Mouse (Mus musculus) thymus, postnatal 0 days (tissue): ENCODE measurements around the gene Dnmt3l. TPM values are rescaled to one million over a fixed set of nuclear protein-coding genes. Genes with fewer than 3 reads are reported as not detected.
"Not testable (repeated sequence)": the region's sequence is repeated elsewhere in the genome, so short reads cannot be mapped to it uniquely, and the experiment has no call there.

Source experiments
- DNase-seq: peaks from one replicate; pipeline ENCODE4 v3.0.0-alpha.2; 2015; ENCODE audit warnings: low spot score
- polyA plus RNA-seq: library from polyadenylated mRNA; unstranded; fragments of >200 nt; fragmentation: Nextera tagmentation; extraction: Ambion mirVana; gene quantifications from 2 replicates; pipeline ENCODE4 v1.2.1, GENCODE M21; 2015

Dnmt3l gene
- polyA plus RNA-seq, result 0.69 and 1.1 TPM in 2 replicates

DNA sequence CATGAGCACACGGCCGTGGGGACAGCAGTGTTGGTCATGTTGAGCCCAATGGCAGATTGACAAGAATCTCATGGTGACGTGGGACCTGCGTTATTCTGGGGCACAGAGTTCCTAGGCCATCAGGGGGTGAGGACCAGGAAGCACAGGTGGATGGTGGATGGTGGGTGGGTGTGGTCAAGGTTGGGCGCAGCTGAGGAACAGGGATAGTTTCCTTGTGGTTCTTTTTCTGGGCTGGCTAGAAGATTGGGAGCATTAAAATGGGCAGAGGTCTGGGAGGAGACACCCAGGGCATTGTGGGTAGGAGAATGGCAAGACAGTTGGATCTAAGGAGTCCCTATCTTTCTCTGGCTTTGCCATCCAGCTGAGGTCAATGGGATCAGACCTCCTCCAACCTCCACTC is at the start of gene Dnmt3l:
TSS of gene Dnmt3l (plus strand) at position 301 of the 400 bp plus-strand sequence.
- no peak for DNase-seq

DNA sequence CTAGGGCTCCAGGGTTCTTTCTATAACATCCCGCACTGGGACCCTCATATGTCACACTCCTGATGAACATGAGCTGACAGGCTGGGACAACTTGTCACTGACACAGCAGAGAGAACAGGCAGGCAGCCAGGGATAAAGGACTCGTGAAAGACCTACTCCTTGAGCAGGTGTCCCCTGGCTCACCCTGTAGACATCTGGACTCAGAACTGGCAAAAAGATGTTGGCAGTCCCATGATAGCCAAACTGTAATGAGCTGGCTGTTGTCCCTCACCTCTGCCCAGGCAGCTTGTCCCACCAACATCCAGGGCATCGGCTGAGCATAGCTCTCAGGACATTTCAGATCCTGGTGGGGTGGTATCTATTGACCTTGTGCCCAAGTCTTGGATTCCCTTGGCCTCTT is 46.1 kb upstream of the Dnmt3l start:
- no peak for DNase-seq

DNA sequence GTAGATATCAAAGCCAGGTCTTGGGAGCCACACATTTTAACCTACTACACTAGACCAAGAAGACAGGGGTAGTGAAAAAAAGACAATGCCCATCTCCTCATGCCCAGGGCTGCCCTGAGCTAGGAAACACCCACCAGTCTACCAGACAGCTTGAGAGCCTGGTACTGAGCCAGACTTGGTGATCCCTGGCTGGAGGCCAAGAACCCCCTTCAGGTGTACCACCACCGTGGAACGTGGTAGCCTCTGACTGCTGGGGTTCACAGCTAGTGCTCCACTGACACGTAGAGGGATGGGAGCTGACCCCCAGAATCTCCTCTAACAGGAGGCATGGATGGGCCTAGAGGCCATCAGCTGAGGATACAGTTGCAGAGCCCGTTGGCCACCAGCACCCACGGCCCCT is 41.5 kb upstream of the Dnmt3l start:
- DNase-seq, result no peak

DNA sequence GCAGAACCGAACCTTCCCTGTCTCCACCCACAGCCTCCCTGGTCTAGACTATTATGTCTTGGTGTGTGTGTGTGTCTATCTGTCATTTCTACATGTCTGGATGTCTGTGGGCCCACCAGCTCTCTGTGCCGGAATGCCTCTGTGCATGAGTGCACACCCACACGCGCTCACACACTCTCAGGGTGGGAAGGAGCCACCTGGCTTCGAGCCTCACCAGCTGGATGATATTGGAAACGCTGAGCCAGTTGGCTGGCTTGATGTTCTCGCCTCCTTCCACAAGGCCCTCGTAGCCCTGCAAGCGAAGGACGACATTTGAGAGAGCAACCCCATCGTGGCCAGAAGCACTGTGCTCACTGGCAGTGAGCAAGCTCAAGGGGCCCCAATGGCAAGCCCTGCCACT is 40.0 kb upstream of the Dnmt3l start:
- no peak for DNase-seq

DNA sequence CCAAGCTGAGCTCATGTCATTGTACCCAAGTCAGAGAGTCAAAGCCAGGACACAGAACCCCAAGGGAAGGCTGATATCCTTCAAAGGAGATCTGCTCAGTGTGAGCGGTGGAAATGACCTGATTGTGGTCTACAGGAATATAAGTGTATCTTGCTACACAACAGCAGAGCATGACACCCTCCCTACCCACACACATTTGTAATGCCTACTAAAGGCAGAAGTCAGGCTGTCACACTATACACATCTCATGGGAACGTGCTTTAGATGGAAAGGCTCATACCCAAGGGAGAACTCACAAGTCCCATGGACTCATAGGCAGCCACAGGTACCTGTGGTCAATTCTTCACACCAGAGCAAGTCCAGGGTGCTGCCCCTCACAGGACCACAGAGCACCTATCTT is 39.4 kb upstream of the Dnmt3l start:
- no peak for DNase-seq

DNA sequence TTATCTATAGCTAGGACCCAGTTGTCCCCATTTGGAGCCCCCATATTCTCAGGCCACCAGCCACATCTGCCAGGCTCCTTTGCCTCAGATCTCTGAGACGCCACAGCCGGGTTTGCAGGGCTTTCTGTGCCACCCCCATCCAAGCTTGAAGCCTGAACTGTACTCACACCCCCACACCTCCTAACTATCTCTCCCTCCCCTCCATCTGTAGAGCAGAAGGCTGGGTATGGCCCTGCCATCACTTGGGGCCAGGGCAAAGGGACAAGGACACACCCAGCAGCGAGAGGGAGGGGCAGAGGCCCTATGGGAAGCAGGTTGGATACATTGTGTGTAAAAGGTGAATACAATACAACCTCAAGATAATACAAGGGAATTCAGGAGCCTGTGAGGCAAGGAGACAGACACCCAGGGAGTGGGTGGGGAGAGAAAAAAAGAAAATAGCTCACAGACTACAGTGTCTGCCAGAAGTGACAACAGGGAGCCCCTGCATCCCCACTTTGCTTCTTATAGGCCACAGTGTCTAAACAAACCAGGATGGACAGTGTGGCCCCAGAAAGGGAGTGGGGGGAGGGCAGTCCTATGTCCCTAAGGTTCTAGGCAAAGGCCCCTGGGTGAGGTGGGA is 37.2 kb upstream of the Dnmt3l start:
- no peak for DNase-seq

DNA sequence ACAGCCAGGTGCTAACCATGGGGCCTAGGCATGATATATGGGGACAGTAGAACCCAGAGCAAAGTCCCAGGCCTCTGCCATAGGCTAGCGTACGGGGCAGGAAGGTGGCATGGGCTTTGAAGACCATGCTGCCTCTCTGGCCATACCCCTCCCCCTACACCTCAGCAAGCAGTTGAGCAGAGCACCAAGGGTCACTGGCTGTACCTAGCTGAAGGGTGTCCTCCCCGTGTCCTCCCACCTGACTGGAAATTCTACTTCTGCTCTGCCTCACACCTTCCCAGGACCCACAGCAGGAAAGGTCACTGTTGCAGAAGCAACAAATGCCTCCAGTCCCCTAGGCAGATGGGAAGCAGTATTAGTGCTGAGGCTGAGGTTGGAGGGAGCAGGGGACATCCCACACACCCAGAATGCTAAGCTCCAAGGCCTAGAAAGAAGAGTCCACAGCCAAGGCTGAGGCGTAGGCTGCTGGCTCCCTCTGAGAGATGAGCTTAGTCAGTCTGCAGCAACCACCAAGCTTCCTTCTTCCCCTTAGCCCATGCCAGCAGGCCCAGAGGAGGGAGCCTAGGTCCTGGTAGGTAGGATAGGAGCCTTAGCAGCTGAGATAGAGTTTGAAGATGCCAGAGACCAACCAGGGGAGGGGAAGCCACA is 35.8 kb upstream of the Dnmt3l start:
- DNase-seq, result no peak

DNA sequence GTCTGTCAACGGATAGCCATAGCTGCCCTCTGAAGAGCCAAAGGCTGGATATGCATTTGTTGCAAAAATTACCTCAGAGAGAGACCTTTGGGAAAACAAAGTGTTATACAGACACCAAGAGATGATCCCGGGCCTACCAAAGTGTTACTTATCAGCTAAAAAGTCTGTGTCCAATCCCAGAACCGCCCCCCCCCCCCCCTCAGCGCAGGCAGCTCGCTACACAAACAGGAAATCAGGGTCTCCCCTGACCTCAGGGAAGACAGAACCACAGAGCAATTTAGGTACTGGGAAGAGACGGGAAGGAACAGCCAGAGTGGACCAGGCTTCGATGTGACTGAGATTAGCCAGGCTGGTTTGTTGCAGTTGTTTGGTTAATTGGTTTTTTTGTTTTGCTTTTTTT is 34.5 kb upstream of the Dnmt3l start:
- no peak for DNase-seq

DNA sequence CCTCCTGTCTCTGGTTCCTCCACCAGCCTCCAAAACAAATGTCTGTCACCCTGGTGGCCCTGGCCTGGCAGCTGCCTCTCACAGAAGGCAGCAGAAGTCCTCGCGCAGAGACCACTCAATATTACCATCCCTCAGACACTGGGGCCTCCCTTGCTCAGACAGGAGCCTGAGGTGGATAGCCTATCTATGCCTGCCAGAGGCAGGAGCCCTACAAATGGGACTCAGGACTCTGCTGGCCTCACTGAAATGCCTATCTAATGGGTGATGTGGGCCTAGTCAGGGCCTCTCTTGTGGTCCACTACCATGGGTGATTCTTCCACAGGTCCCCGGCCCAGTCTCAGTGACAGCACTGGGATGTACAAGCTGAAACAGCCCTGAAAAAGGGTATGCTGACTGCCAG is 33.6 kb upstream of the Dnmt3l start:
- DNase-seq, result no peak

DNA sequence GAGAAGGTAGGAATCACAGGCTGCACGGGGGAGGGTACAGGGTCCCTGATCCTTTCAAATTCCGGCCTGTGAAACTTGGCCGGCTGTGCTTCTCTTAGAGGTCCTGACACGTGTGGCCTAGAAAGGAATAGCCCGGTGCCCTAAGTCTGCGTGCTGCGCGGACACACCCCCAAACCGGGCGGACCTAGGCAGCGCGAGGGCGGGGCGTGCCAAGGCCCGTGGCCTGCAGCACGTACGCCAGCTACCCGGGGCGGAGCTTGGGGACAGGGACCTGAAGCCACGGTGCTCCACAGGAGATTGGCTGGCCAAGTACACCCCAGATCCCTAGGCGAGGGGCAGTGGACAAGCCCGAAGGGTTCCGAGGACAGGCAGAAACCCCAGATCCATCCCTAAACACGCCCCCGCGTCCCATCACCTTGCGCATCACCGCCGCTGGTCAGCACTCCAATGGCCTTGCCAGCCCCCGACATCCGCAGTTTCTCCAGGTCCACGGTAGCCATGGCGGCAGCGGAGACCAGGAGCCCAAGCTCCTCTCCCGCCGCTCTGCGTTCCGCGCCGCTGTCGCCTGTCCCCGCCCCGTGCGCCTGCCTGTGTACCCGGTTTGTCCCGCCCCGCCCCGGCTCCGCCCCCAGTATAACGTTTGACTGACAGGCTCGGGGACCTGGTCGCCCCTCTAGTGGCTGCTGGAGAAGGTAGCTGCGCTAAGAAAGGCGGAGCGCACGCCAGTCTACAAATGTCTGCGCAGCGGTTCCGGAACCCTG is 32.4 kb upstream of the Dnmt3l start:
- DNase-seq, result peak; percentile 94

DNA sequence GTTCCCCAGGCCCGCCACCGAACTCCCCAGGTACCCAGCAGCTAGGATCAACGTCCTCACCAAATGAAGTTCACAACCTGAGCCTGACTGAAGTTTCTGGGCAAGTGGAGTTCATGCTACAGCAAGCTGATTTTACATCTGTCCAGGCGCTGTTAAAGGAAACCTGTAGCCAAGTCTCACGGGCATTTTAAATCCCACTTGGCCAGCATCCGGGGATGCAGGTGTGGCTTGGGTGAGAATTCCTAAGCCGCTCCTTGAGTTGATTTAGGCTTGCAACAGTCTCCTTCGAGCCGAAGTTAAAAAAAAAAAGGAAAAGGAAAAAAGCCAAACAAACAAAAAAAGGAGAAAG is 31.8 kb upstream of the Dnmt3l start, which contains the start of gene Pfkl:
TSS of gene Pfkl (minus strand) at position 139 of the 349 bp plus-strand sequence.
- DNase-seq, result no peak

DNA sequence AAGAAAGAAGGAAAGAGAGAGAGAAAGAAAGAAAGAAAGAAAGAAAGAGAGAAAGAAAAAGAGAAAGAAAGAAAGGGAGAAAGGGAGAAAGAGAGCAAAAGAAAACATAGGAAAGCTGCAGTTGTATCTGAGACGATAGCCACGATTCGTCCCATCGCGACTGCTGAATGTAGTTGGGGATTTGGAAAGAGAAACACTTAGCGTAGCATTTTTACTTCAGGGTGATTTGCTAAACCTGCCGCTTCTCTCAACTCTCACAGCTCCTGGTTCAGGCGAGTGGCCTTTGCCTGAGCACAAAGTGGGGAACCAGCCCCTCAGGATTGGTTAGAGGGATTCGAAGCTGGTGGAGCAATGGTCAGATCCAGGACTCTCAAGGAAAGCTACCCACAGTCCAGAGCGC is 31.4 kb upstream of the Dnmt3l start:
- DNase-seq, result no peak

DNA sequence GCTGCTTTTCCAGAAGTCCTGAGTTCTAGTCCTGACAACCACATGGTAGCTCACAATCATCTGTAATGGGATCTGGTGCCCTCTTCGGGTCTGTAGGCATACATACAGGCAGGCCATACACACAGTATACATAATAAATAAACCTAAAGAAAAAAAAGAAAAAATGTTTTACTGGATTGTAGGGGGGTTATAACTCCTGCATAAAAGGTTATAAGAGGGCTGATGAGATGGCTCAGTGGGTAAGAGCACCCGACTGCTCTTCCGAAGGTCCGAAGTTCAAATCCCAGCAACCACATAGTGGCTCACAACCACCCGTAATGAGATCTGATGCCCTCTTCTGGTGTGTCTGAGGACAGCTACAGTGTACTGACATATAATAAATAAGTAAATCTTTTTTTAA is 30.6 kb upstream of the Dnmt3l start:
- not testable (repeated sequence) for DNase-seq

DNA sequence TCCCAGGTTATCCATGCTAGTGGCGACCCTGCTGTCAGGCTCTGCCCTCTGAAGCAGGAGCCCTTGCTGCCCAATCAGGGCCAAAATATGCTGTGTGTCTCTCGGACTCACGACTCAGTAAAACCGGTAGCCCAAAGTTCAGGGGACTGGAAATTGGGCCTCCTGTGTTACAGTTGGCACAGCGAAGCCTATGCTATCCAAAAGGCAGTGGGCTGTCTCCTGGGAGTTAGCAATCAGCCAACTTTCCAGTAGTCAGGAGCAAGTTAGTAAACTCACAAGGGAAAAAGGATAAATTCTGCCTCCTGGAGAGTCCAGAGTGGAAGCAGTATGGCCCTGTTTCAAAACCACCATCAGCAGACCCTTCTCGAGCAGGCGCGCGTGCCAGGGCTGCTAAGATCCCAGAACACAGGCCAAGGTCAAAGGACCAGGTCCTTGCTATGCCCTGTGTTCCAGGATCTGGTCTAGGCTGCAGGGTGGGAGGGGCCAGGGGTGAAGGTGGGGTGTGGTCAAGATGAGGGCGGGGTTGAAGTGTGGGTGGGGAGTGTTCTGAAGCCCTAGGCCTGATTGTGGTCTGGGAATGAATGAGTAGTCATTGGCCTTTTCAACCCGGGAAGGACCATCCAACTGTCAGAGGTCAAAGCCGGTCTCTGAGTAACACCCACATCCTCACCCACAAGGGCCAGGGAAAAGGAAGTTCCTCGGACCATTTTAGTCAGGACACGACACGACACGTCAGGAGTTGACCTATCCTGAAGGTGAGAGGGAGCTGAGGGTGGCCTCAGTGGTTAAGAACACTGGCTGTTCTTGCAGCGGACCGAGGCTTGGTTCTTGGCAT is 28.9 kb upstream of the Dnmt3l start:
- no peak for DNase-seq

DNA sequence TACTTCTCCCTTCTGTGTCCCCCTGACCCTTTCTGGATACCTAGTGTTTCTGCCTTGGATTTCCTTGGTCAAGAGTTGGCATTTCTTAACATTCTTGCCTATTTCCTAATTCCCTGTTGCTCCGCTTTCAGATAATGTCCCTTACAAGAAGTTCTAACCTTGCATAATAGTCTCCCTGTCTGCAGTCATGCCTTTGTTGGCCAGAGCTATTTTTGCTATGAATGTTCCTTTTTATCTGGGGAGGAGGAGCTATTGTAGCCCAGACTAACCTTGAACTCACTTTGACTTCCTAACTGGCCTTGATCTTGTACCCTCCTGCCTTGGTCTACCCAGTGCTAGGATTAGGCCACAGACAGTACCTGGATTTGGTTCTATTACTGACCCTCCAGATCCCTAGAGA is 26.3 kb upstream of the Dnmt3l start:
- DNase-seq, result no peak

DNA sequence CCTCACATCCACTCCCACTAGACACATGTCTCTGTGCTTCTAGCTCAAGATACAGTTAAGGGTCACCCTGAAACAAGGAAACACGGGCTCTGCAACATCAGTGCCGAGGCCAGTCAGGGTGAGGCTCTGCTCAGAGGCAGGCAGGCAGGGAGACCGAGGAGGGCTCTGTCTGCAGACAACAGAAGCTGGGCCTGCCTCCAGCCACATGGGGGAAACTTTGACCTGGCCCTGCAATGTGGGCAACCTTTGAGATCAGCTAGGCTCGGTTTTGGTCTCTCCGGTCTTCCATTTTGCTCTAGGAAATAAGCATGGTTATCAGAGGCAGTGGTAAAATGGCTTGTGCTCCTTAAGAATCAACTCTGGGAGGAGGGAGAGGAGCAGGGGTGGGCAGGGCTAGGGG is 25.4 kb upstream of the Dnmt3l start:
- DNase-seq, result no peak

DNA sequence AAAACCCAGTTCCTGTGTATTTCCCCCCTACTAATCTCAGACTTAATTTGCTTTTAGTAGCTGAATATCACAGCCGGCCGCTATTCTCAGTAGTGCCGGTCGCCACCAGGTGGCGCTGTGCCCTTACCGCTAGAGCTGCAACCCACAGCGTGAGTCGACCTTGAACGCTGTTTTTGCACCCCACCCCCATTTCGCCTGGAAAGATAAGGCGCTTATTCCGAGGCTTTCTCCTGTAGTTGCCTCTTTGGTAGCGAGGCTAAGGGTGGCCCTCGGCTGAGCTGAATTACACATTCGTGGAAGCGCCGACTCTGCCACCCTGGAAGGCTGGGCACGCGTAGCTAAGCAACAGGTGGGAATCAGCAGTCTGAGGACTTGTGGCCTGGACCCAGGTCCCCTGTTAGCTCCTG is 22.9 kb upstream of the Dnmt3l start:
- DNase-seq, result peak; percentile 85

DNA sequence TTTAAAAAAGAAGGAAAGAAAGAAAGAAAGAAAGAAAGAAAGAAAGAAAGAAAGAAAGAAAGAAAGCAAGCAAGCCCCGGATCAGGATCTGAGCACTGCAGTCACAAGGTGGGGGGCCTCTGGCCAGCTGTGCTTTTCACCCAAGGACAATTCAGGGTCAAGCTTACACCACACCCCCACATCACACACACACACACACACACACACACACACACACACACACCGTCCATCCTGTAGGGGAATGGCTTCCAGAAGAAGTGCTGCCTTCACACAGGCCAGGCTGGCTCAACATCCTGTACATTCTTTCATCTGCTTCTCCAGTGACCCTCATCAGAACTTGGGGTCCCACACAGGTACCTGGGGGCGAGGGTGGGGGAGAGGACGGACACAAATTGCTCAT is 22.5 kb upstream of the Dnmt3l start:
- DNase-seq, result no peak

DNA sequence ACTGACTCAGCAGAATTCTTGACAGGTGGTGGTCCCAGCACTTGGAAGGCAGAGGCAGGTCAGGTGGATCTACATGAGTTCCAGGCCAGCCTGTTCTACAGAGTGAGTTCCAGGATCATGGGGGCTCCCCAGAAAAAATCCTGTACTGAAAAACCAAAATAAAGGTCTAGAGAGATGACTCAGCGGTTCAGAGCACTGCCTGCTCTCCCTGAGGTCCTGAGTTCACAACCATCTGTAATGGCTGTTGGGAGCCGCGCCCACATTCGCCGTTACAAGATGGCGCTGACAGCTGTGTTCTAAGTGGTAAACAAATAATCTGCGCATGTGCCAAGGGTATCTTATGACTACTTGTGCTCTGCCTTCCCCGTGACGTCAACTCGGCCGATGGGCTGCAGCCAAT is 21.8 kb upstream of the Dnmt3l start:
- DNase-seq, result not testable (repeated sequence)

DNA sequence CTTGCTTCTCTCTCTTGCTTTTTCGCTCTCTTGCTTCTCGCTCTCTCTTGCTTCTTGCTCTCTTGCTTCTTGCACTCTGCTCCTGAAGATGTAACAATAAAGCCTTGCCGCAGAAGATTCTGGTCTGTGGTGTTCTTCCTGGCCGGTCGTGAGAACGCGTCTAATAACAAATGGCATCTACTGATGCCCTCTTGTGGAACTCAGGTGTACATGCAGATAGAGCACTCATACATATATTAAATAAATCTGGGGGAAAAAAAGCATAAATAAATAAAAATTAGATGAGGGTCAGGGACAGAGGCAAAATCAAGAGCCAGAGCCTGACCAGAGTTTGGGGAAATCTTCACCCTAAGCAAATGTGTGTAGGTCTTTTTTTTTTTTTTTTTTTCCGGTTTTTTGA is 16.3 kb upstream of the Dnmt3l start:
- not testable (repeated sequence) for DNase-seq

DNA sequence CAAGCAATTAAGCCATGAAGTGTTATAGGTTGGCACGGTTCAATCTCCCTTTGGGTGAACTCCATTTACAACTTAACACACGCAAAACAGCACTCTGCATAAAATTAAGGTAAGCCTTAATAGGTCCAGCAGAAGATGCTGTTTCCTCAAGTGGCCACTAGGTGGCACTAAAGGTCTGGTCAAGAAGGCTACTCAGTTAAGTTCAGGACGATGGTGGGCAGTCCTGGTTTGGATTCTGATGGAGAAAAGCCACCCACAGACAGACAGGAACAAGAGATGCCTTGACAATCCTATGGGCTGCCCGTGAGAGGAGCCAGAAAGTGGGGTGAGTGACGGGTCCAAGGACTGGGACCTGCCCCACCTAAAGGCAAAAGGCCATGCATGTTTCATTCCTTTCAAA is 13.6 kb upstream of the Dnmt3l start:
- DNase-seq, result peak; percentile 73

DNA sequence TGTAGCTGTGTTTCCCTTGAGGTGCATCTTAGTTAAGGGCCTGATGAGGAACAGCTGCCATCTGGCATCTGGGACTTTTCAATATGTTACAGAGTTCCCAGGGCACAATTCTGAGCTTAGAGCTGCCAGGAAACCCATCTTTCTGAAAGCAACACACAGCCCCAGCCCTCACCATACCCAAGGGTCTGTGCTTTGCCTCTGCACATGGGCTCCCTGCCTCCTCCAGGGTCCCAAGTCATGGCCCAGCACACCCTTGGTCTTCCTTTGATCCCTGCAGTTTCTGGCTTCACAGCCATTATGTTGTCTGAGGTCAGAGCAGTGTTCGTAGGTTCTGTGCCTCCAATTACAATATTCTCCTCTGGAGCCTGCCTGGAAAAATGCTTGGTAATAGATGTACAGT is 12.7 kb upstream of the Dnmt3l start:
- DNase-seq, result no peak
